Mouse (Mus musculus) hindbrain, embryonic 16.5 days (tissue): ENCODE measurements around the gene Maff. TPM values are rescaled to one million over a fixed set of nuclear protein-coding genes. Genes with fewer than 3 reads are reported as not detected.
A peak's percentile ranks its signal among the peaks of the same experiment; 100 is the strongest.

ENCODE experiments used
- ATAC-seq: fragments of 200-750 bp; cut with Nextera tagmentation; 2 replicates; pipeline ENCODE4 v1.8.0; 2017; ENCODE audit warnings: moderate TSS enrichment, moderate library complexity
- H3K27ac ChIP-seq: fragments of 300-500 bp; sonication (generic); 2 replicates; pipeline ENCODE4 v1.5.1; 2014; ENCODE audit warnings: low read depth, mild to moderate bottlenecking, control low read depth, low read length, moderate library complexity
- H3K27me3 ChIP-seq: fragments of 300-500 bp; sonication (generic); replicated peaks from 2 replicates; pipeline ENCODE4 v1.6.1; 2014; ENCODE audit warnings: low read length; ENCODE audit not compliant: control insufficient read depth, insufficient read depth
- H3K36me3 ChIP-seq: fragments of 300-500 bp; sonication (generic); 2 replicates; pipeline ENCODE4 v1.6.1; 2014; ENCODE audit warnings: mild to moderate bottlenecking, low read length, moderate library complexity, mixed read lengths; ENCODE audit not compliant: control insufficient read depth, insufficient read depth
- H3K4me1 ChIP-seq: fragments of 300-500 bp; sonication (generic); 2 replicates; pipeline ENCODE4 v1.6.1; 2014; ENCODE audit warnings: low read depth, low read length; ENCODE audit not compliant: control insufficient read depth, insufficient read depth
- H3K4me2 ChIP-seq: fragments of 300-500 bp; sonication (generic); 2 replicates; pipeline ENCODE4 v1.6.1; 2014; ENCODE audit warnings: mild to moderate bottlenecking, low read length, control low read depth, moderate library complexity
- H3K4me3 ChIP-seq: fragments of 300-500 bp; sonication (generic); 2 replicates; pipeline ENCODE4 v1.5.1; 2014; ENCODE audit warnings: mild to moderate bottlenecking, low read length, control low read depth, moderate library complexity
- H3K9ac ChIP-seq: fragments of 300-500 bp; sonication (generic); 2 replicates; pipeline ENCODE4 v1.6.1; 2014; ENCODE audit warnings: low read depth, mild to moderate bottlenecking, control low read depth, low read length, moderate library complexity
- H3K9me3 ChIP-seq: fragments of 300-500 bp; sonication (generic); 2 replicates; pipeline ENCODE4 v1.6.1; 2014; ENCODE audit warnings: mild to moderate bottlenecking, low read length, moderate library complexity; ENCODE audit not compliant: control insufficient read depth
- WGBS: fragments of 180-500 bp; shearing (Covaris S2); extraction: QIAGEN DNeasy Blood & Tissue Kit; methylation state at CpG from one replicate; pipeline ENCODE4 v1.1.7; 2014; 5-methylcytosine and 5-hydroxymethylcytosine counted together
- polyA plus RNA-seq: library from polyadenylated mRNA; unstranded; fragments of >200 nt; fragmentation: Nextera tagmentation; extraction: Ambion mirVana; gene quantifications from 2 replicates; pipeline ENCODE4 v1.2.1, GENCODE M21; 2015

The Maff gene
- polyA plus RNA-seq, 1 experiment from 2014 or later, result 1.2 TPM

DNA sequence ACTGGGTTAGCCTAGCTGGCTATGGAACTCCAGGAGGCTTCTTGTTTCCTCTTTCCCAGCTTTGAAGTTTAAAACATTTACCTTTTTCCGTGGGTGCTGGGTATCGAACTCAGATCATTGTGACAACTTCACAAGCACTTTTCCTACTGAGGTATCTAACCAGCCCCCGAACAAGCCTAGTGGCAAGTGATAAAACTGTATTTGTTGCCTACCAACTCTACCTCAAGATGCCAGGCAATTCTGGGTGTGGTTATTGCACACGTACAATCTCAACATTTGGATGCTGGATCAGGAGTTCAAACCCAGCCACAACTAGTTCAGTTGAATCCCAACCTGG, 17.5 kb upstream of the Maff start:
- no peak for ATAC-seq
- Histone ChIP-seq H3K4me1 (peaks cover 8% of the 10 kb centered on the region), H3K27ac (no peak overlapping the region; the same call in 1 of the 2 replicates), H3K9ac (no peak overlapping the region), H3K4me2 (peak overlapping the region; percentile 83; the same call in 1 of the 2 replicates), H3K4me3 (no peak overlapping the region), H3K9me3 (no peaks in the 10 kb centered on the region), H3K36me3 (no peaks in the 10 kb centered on the region), H3K27me3 (no peaks in the 10 kb centered on the region)
- 96% methylated on average over 4 of the region's 4 CpGs for WGBS

- no peaks in the 10 kb centered on the region for H3K36me3 ChIP-seq
- 95% methylated on average over 6 of the region's 6 CpGs for WGBS
- H3K4me3 ChIP-seq, result no peak overlapping the region
- H3K4me1 ChIP-seq, result peaks cover 8% of the 10 kb centered on the region
- H3K4me2 ChIP-seq, result no peak overlapping the region
- no peak for ATAC-seq
- H3K27me3 ChIP-seq, result no peaks in the 10 kb centered on the region
- H3K9ac ChIP-seq, result no peak overlapping the region
- H3K27ac ChIP-seq, result no peak overlapping the region
- no peaks in the 10 kb centered on the region for H3K9me3 ChIP-seq
Observed at GRCm38 (mm10) chr15:79329346-79329978, 17.0 kb upstream of the Maff start.

DNA sequence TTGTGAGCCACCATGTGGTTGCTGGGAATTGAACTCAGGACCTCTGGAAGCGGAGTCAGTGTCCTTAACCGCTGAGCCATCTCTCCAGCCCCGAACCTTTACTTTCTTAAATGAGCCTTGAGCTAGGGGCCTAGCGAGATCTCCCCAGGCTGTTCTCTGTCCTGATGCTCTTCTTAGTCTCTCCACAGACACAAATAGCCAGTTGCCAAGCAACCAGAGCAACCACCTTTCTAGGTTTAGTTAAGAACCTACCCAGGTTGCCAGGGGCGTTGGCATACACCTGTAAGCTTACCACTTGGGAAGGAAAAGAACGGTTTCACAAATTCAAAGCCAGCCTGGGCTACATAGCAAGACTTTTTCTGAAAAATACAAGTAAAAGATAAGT, 16.4 kb upstream of the Maff start:
- 86% methylated on average over 6 of the region's 6 CpGs for WGBS
- Histone ChIP-seq H3K9me3 (no peaks in the 10 kb centered on the region), H3K4me2 (no peak overlapping the region), H3K27me3 (no peaks in the 10 kb centered on the region), H3K4me3 (no peak overlapping the region), H3K36me3 (no peaks in the 10 kb centered on the region), H3K9ac (no peak overlapping the region), H3K27ac (no peak overlapping the region), H3K4me1 (peaks cover 8% of the 10 kb centered on the region)
- ATAC-seq, result no peak

GRCm38 (mm10) chr15:79330521-79330920, 15.9 kb upstream of the Maff start:
- Histone ChIP-seq H3K4me1 (peaks cover 8% of the 10 kb centered on the region), H3K9me3 (no peaks in the 10 kb centered on the region), H3K27me3 (no peaks in the 10 kb centered on the region), H3K36me3 (no peaks in the 10 kb centered on the region), H3K4me2 (no peak overlapping the region), H3K9ac (no peak overlapping the region), H3K27ac (no peak overlapping the region), H3K4me3 (no peak overlapping the region)
- WGBS, result 79% methylated on average over 4 of the region's 4 CpGs
- no peak for ATAC-seq

DNA sequence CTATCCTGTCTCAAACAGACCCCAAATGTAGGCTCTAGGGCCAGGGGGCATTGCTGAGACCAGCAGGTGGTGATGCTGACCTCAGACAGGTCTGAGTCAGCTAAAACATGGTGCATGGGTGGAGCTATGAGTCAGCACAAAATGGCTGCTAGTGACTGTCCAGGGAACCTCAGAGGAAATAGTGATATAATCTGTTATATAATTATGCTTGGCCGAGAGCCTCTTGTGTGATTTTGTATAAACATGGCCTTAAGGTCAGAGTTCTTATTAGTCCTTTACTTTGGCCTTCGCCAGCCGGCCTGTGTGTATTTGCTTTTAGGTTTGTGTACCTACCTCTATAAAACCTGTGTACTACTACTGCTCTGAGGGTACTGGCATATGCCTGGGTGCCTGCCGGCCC, 13.0 kb upstream of the Maff start:
- Histone ChIP-seq H3K27me3 (no peaks in the 10 kb centered on the region), H3K4me3 (no peak overlapping the region), H3K9ac (no peak overlapping the region), H3K27ac (no peak overlapping the region), H3K4me2 (no peak overlapping the region), H3K9me3 (no peaks in the 10 kb centered on the region), H3K36me3 (no peaks in the 10 kb centered on the region), H3K4me1 (no peaks in the 10 kb centered on the region)
- WGBS, result 78% methylated on average over 4 of the region's 4 CpGs
- no peak for ATAC-seq

GRCm38 (mm10) chr15:79335061-79335655, 11.3 kb upstream of the Maff start:
- H3K4me3 ChIP-seq, result no peak overlapping the region
- no peaks in the 10 kb centered on the region for H3K9me3 ChIP-seq
- H3K36me3 ChIP-seq, result no peaks in the 10 kb centered on the region
- H3K4me2 ChIP-seq, result no peak overlapping the region
- no peak overlapping the region for H3K9ac ChIP-seq
- no peak overlapping the region for H3K27ac ChIP-seq
- H3K4me1 ChIP-seq, result no peaks in the 10 kb centered on the region
- 54% methylated on average over 7 of the region's 7 CpGs for WGBS
- no peak for ATAC-seq
- H3K27me3 ChIP-seq, result no peaks in the 10 kb centered on the region

DNA sequence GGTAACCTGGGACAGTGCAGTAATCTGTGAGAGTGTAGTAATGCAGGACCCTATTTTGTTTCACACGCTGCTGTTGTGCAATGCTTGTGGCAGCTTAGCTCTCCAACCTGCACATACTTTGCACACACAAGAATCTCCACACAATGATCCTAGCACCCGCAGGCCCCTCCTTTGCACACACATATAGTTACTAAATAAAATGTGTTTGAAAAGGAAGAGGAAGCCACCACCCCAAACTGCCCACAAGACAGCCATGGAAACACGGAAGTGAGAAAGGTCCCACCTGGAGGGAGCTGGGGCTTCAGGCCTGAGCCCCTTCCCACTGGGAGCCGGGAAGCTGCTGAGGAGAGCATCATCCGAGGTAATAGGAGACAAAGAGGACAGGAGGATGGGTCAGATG, 7.4 kb upstream of the Maff start:
- no peak overlapping the region for H3K9ac ChIP-seq
- H3K4me2 ChIP-seq, result no peak overlapping the region
- H3K36me3 ChIP-seq, result no peaks in the 10 kb centered on the region
- WGBS, result 74% methylated on average over 5 of the region's 5 CpGs
- ATAC-seq, result no peak
- no peaks in the 10 kb centered on the region for H3K9me3 ChIP-seq
- no peaks in the 10 kb centered on the region for H3K4me1 ChIP-seq
- no peak overlapping the region for H3K27ac ChIP-seq
- no peaks in the 10 kb centered on the region for H3K27me3 ChIP-seq
- H3K4me3 ChIP-seq, result no peak overlapping the region

DNA sequence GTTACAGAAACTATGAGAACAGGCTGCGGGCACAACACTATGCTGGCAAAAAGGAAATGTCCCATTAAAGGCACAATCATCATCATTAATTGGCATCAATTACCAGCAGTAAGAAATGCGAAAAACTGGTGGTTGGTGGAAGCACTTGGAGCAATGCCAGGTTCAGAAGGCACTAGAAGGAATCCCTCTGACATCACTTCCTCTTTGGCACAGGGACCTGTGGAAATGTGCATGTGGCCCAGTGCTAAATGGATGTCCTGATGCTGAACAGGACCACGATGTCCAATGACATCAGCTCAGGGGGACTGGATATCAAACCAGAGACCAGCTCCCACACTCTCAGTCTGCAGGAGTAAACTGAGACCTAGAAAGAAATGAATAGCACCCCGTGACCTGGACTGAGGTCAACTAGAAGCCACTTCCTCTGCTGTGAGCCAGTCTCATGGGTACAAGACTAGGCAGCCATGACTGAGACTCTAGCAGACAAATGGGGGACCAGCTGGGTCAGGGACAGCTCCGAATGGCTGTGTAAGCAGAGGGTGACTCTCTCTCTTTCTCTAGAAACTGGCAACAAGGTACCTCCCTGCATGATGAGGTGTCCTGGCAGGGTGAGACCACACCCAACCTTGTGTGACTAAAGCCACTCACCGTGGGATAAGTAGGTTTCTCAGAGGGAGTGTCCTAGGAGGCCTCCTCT, 3.6 kb upstream of the Maff start:
- Histone ChIP-seq H3K27me3 (no peaks in the 10 kb centered on the region), H3K9ac (no peak overlapping the region), H3K27ac (no peak overlapping the region), H3K9me3 (no peaks in the 10 kb centered on the region), H3K4me1 (no peaks in the 10 kb centered on the region), H3K36me3 (no peaks in the 10 kb centered on the region), H3K4me3 (no peak overlapping the region), H3K4me2 (no peak overlapping the region)
- no peak for ATAC-seq
- 84% methylated on average over 6 of the region's 6 CpGs for WGBS

GRCm38 (mm10) chr15:79344627-79345026, 1.8 kb upstream of the Maff start:
- Histone ChIP-seq H3K36me3 (no peaks in the 10 kb centered on the region), H3K9me3 (no peaks in the 10 kb centered on the region), H3K27ac (no peak overlapping the region), H3K4me1 (peaks cover 8% of the 10 kb centered on the region), H3K9ac (no peak overlapping the region), H3K4me2 (no peak overlapping the region), H3K27me3 (no peaks in the 10 kb centered on the region; the same call in 1 of the 2 replicates), H3K4me3 (no peak overlapping the region)
- WGBS, result 71% methylated on average over 4 of the region's 4 CpGs
- no peak for ATAC-seq
